Mouse (Mus musculus): ENCODE results near the gene Eloa.

DNA sequence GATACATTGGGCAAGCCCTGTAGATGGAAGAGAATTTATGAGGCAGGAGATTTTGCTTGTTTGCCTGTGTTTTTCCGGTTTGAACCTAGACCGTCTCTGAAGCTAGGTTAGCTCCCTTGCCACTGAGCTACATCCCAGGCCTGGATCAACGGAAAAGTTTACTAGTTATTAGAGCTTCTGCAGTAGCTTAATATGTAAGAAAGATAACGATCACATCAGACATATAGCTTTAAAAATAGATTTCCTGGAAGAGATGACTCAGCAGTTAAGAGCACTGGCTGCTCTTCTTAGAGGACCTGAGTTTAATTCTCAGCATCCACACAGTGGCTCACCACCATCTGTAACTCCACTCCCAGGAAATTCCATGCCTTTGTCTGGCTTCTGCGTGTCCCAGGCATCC is 7.1 kb upstream of the Eloa start:
- TF ChIP-seq CTCF (IDR thresholded peaks at IDR 0.05; ENCODE audit: control insufficient read depth, insufficient read depth, insufficient read length) (no peak), USF1 (IDR thresholded peaks at IDR 0.05; ENCODE audit: low read depth) (no peak), MAX (IDR thresholded peaks at IDR 0.05) (no peak), FOSL1 (IDR thresholded peaks at IDR 0.05; ENCODE audit: insufficient read depth, low read length, poor library complexity, severe bottlenecking) (no peak), MYOD1 (IDR thresholded peaks at IDR 0.05; ENCODE audit: control insufficient read depth, insufficient read length, low read depth) (no peak)

All from C2C12 (cell line).